Mouse (Mus musculus) heart, postnatal 0 days (tissue): ENCODE data around the gene Mrpl49.

Source experiments
- CTCF ChIP-seq: IDR thresholded peaks from 2 replicates; pipeline ENCODE4 v1.5.1; 2016; ENCODE audit warnings: antibody characterized with exemption, control low read depth, low read depth
- EP300 ChIP-seq: IDR thresholded peaks from 2 replicates; pipeline ENCODE4 v1.6.1; 2016; ENCODE audit warnings: antibody characterized with exemption, low read depth

- TF ChIP-seq CTCF (no peak), EP300 (no peak)
These were observed 10.3 kb downstream of the Mrpl49 start for GRCm38 (mm10) chr19:6047154-6047898.
